Mouse (Mus musculus) adrenal gland, adult 2 months (tissue): ENCODE measurements around the gene Klhl28. TPM values are rescaled to one million over a fixed set of nuclear protein-coding genes. Genes with fewer than 3 reads are reported as not detected.

ENCODE experiments used
- polyA plus RNA-seq: library from polyadenylated mRNA; depleted of rRNA; stranded (reverse); fragments of >200 nt; gene quantifications from 2 replicates; pipeline ENCODE4 v1.2.3, GENCODE M21; 2012; rRNA removed
- total RNA-seq, 2 experiments: library from RNA; stranded (reverse); gene quantifications; 2 replicates each; pipeline ENCODE4 v1.2.3; 2021

Gene Klhl28
- total and polyA plus RNA-seq, 3 experiments: 1.6 to 11.8 (median 10.3) TPM

Other genes with a start within 250 kb of the Klhl28 start
- gene Gm527, start 47.6 kb downstream of the Klhl28 start, total RNA-seq: 1 to 10 TPM; 4.6 to 6.0 TPM
- 0.08 TPM in 1 of 2 replicates, not detected in the other for gene Gm527, start 47.6 kb downstream of the Klhl28 start, polyA plus RNA-seq
- gene Togaram1, start 270 bp upstream of the Klhl28 start, total RNA-seq: 10 to 100 TPM; 29.1 to 44.7 TPM
- gene Togaram1, start 270 bp upstream of the Klhl28 start, polyA plus RNA-seq: 4.3 and 5.8 TPM in 2 replicates
- gene Prpf39, start 70.8 kb upstream of the Klhl28 start, total RNA-seq: 10 to 100 TPM; 25.0 to 32.2 TPM
- gene Prpf39, start 70.8 kb upstream of the Klhl28 start, polyA plus RNA-seq: 2.2 and 2.8 TPM in 2 replicates
- 100 to 1,000 TPM; 105 to 127 TPM for gene Fkbp3, start 108.5 kb upstream of the Klhl28 start, total RNA-seq
- gene Fkbp3, start 108.5 kb upstream of the Klhl28 start, polyA plus RNA-seq: 10.7 and 10.9 TPM in 2 replicates
- 1 to 10 TPM; 6.9 to 9.2 TPM for gene Fancm, start 110.1 kb upstream of the Klhl28 start, total RNA-seq
- 2.1 and 2.5 TPM in 2 replicates for gene Fancm, start 110.1 kb upstream of the Klhl28 start, polyA plus RNA-seq
- gene Mis18bp1, start 207.1 kb upstream of the Klhl28 start, total RNA-seq: 1 to 10 TPM in 1 of 2 experiments, under 1 TPM in 1; 0.59 to 1.4 TPM
- 0.02 TPM in 1 of 2 replicates, not detected in the other for gene Mis18bp1, start 207.1 kb upstream of the Klhl28 start, polyA plus RNA-seq